Mouse (Mus musculus): ENCODE measurements around the gene Gpr180. TPM values are rescaled to one million over a fixed set of nuclear protein-coding genes. Genes with fewer than 3 reads are reported as not detected.

The Gpr180 gene
- polyA plus RNA-seq, 1 experiment = 26.5 TPM

DNA sequence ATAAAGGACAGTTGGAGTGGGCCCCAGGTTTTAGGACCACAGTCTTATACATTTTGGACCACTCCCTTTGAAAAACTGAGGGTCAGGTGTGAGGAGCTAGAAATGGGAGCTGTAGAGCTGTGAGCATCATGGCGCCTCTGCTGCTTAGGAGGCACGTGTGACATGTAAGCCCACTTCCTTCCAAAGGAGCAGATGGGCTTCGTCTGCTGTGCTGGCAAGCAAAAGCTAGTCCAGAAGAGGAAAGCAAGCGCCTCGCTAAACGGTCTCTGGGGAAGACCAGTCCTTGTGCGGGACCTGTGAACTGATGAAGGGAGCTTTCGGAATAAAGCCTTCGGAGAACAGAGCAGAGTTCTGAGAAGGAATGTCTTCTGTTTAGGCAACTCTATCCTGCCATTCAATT is 54.5 kb downstream of the Gpr180 start:
- DNase-seq (ENCODE audit: low read depth) = peak; percentile 71
- TF ChIP-seq POLR2A (IDR thresholded peaks at IDR 0.05; ENCODE audit: borderline replicate concordance, extremely low read depth, insufficient read depth, insufficient read length, poor library complexity, severe bottlenecking) (no peak), CTCF (IDR thresholded peaks at IDR 0.05; ENCODE audit: borderline replicate concordance, extremely low read depth, insufficient read depth, insufficient read length) (no peak)

GRCm38 (mm10) chr14:118193001-118193628 is 56.2 kb downstream of the Gpr180 start:
- TF ChIP-seq CTCF (IDR thresholded peaks at IDR 0.05; ENCODE audit: borderline replicate concordance, extremely low read depth, insufficient read depth, insufficient read length) = peak; percentile 29; the same call in 1 of the 2 replicates
- no peak for TF ChIP-seq POLR2A (IDR thresholded peaks at IDR 0.05; ENCODE audit: borderline replicate concordance, extremely low read depth, insufficient read depth, insufficient read length, poor library complexity, severe bottlenecking)
- DNase-seq (ENCODE audit: low read depth) = peak; percentile 57

GRCm38 (mm10) chr14:118193663-118194062 is 56.7 kb downstream of the Gpr180 start:
- DNase-seq (ENCODE audit: low read depth) = peak; percentile 72
- TF ChIP-seq CTCF (IDR thresholded peaks at IDR 0.05; ENCODE audit: borderline replicate concordance, extremely low read depth, insufficient read depth, insufficient read length) (no peak), POLR2A (IDR thresholded peaks at IDR 0.05; ENCODE audit: borderline replicate concordance, extremely low read depth, insufficient read depth, insufficient read length, poor library complexity, severe bottlenecking) (no peak)

- TF ChIP-seq CTCF (IDR thresholded peaks at IDR 0.05; ENCODE audit: borderline replicate concordance, extremely low read depth, insufficient read depth, insufficient read length) (no peak), POLR2A (IDR thresholded peaks at IDR 0.05; ENCODE audit: borderline replicate concordance, extremely low read depth, insufficient read depth, insufficient read length, poor library complexity, severe bottlenecking) (no peak)
- peak; percentile 82 for DNase-seq (ENCODE audit: low read depth)
These were observed 57.4 kb downstream of the Gpr180 start for GRCm38 (mm10) chr14:118194219-118194914.

DNA sequence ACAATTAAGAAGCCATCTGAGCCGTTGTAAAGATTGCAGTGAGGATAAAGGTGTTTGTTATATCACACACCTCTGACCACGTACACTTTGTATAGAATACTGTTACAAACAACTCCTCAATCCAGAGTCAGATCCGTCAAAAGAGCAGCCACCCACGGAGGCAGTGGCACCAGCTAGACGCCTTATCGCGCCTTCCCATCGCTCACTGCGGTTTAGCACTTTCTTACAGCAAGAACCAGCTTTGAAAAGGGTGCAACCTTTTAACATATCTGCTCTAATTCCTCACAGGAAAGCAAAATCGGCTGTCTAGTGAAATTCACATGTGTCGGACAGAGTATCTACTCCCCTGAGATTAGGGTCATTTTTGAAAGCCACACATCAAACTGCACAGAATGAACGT is 60.1 kb downstream of the Gpr180 start:
- DNase-seq (ENCODE audit: low read depth) = peak; percentile 31
- no peak for TF ChIP-seq POLR2A (IDR thresholded peaks at IDR 0.05; ENCODE audit: borderline replicate concordance, extremely low read depth, insufficient read depth, insufficient read length, poor library complexity, severe bottlenecking)
- no peak for TF ChIP-seq CTCF (IDR thresholded peaks at IDR 0.05; ENCODE audit: borderline replicate concordance, extremely low read depth, insufficient read depth, insufficient read length)

- no peak for DNase-seq (ENCODE audit: low read depth)
- TF ChIP-seq POLR2A (IDR thresholded peaks at IDR 0.05; ENCODE audit: borderline replicate concordance, extremely low read depth, insufficient read depth, insufficient read length, poor library complexity, severe bottlenecking) = no peak
- no peak for TF ChIP-seq CTCF (IDR thresholded peaks at IDR 0.05; ENCODE audit: borderline replicate concordance, extremely low read depth, insufficient read depth, insufficient read length)
These were observed 63.8 kb downstream of the Gpr180 start for GRCm38 (mm10) chr14:118200731-118201130.

GRCm38 (mm10) chr14:118202006-118202405 is 65.0 kb downstream of the Gpr180 start:
- no peak for DNase-seq (ENCODE audit: low read depth)
- TF ChIP-seq CTCF (IDR thresholded peaks at IDR 0.05; ENCODE audit: borderline replicate concordance, extremely low read depth, insufficient read depth, insufficient read length) (no peak), POLR2A (IDR thresholded peaks at IDR 0.05; ENCODE audit: borderline replicate concordance, extremely low read depth, insufficient read depth, insufficient read length, poor library complexity, severe bottlenecking) (no peak)

DNA sequence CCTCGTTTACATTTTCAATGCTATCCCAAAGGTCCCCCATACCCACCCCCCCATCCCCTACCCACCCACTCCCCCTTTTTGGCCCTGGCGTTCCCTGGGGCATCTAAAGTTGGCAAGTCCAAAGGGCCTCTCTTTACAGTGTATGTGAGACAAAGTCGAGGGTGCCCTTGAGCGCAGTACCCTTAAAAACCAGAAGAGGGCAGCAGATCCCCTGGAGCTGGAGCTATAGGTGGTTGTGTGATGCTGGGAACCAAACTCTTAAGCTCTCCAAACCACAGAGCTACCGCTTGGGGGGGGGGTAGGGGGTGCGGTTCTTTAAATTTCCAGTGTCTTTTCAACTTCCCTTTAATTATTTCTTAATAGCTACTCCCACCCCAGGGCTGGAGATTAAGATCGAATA is 66.1 kb downstream of the Gpr180 start:
- no peak for DNase-seq (ENCODE audit: low read depth)
- TF ChIP-seq CTCF (IDR thresholded peaks at IDR 0.05; ENCODE audit: borderline replicate concordance, extremely low read depth, insufficient read depth, insufficient read length) (peak; percentile 38; the same call in 1 of the 2 replicates), POLR2A (IDR thresholded peaks at IDR 0.05; ENCODE audit: borderline replicate concordance, extremely low read depth, insufficient read depth, insufficient read length, poor library complexity, severe bottlenecking) (no peak)

GRCm38 (mm10) chr14:118207347-118207746 is 70.4 kb downstream of the Gpr180 start:
- no peak for DNase-seq (ENCODE audit: low read depth)
- TF ChIP-seq CTCF (IDR thresholded peaks at IDR 0.05; ENCODE audit: borderline replicate concordance, extremely low read depth, insufficient read depth, insufficient read length) (peak; percentile 25; the same call in 1 of the 2 replicates), POLR2A (IDR thresholded peaks at IDR 0.05; ENCODE audit: borderline replicate concordance, extremely low read depth, insufficient read depth, insufficient read length, poor library complexity, severe bottlenecking) (no peak)

GRCm38 (mm10) chr14:118209642-118210041 is 72.7 kb downstream of the Gpr180 start:
- peak; percentile 88 for DNase-seq (ENCODE audit: low read depth)
- TF ChIP-seq CTCF (IDR thresholded peaks at IDR 0.05; ENCODE audit: borderline replicate concordance, extremely low read depth, insufficient read depth, insufficient read length) (peak; percentile 61; the same call in 1 of the 2 replicates), POLR2A (IDR thresholded peaks at IDR 0.05; ENCODE audit: borderline replicate concordance, extremely low read depth, insufficient read depth, insufficient read length, poor library complexity, severe bottlenecking) (no peak)

DNA sequence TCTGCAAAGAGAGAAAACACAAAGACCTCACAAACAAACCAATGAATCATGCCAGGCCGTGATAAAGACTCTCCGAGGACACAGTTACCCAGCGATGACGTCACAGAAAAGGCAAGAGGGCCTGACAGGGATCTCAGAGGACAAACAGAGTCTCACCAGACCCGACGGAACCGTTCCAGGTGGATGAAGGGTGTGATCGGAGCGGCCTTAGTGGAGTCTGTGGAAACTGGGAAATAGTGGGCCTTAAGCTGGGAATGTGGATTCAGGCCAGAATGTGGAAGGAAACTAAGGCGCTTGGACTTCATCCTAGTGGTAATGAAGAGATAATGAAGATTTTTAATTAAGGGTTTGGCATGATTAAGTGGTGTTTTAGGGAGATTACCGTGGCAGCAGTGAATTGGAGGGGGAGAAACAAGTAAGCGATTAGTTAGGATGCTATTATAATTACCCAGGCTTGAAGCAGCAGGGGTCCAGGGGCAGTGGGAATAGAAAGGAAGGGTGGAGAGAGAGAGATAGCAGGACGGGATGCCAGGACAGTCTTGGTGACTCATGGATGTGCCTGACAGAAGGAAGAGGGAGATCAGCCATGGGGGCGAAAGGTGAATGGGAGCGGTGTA is 75.3 kb downstream of the Gpr180 start:
- TF ChIP-seq CTCF (IDR thresholded peaks at IDR 0.05; ENCODE audit: borderline replicate concordance, extremely low read depth, insufficient read depth, insufficient read length) (no peak), POLR2A (IDR thresholded peaks at IDR 0.05; ENCODE audit: borderline replicate concordance, extremely low read depth, insufficient read depth, insufficient read length, poor library complexity, severe bottlenecking) (no peak)
- peak; percentile 84 for DNase-seq (ENCODE audit: low read depth)

Other genes starting within 250 kb of the Gpr180 start
- 3.1 and 7.6 TPM in 2 replicates for gene Dct, start 84.9 kb upstream of the Gpr180 start, polyA plus RNA-seq (2012; rRNA removed)
- 17.6 and 20.3 TPM in 2 replicates for gene Tgds, start 4.4 kb upstream of the Gpr180 start, polyA plus RNA-seq (2012; rRNA removed)
- 28.5 and 31.1 TPM in 2 replicates for gene Sox21, start 99.9 kb downstream of the Gpr180 start, polyA plus RNA-seq (2012; rRNA removed)
- not detected in 2 replicates for gene Gm9376, start 129.8 kb downstream of the Gpr180 start, polyA plus RNA-seq (2012; rRNA removed)

Data from brain, embryonic 14.5 days (tissue).